Mouse (Mus musculus) layer of hippocampus, postnatal 25 days (tissue): ENCODE measurements around the gene Dkk2. TPM values are rescaled to one million over a fixed set of nuclear protein-coding genes. Genes with fewer than 3 reads are reported as not detected.
A peak's percentile ranks its signal among the peaks of the same experiment; 100 is the strongest.
"Not testable (repeated sequence)": the region's sequence is repeated elsewhere in the genome, so short reads cannot be mapped to it uniquely, and the experiment has no call there.

Experiments
- DNase-seq, 2 experiments: peaks; one replicate each; pipeline ENCODE4 v3.0.0; 2022; ENCODE audit warnings: mixed read lengths in 2 of 2, low spot score in 1 of 2; ENCODE audit errors: extremely low spot score in 1 of 2
- total RNA-seq, 2 experiments: library from RNA; stranded (reverse); gene quantifications; 2 replicates each; pipeline ENCODE4 v1.2.3; 2021

The Dkk2 gene
- under 1 TPM; 0.22 to 0.45 TPM for total RNA-seq

DNA sequence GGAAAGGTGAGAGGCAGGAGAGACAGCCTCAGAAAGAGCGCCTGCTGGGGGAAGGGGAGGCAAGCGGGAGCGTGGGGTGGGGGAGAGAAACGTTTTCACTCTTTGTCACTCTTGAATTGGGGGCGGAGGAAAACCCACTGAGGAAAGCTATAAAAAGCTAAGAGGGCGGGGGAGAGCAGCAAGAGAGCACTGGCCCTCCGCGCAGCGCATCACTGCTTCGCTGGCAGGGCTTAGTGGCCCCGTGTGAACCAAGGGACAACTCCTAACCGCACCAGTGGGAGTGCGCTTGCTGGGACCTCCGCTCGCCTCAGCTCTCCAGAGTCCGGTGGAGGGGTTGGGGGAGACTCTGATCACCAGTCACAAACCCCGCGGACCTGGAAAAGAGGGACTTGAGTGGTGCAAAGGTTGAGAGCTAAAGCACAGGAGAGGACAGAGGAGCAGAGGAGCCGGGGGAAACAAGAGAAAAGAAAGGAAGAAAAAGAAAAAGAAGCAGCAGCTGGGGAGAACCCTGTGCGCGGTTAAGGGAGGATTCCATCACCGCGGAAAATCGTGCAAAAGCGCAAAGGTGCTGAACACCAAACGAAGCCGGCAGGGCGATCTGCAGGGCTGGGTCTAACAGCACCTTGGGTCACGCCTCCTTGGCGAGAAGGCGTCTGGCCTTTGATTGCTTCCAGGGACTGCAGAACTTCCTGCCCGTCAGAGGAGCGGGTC lies at the start of gene Dkk2:
Gene Dkk2 (plus strand): TSS at position 181 of the 711 bp plus-strand sequence.
- no peak for DNase-seq

DNA sequence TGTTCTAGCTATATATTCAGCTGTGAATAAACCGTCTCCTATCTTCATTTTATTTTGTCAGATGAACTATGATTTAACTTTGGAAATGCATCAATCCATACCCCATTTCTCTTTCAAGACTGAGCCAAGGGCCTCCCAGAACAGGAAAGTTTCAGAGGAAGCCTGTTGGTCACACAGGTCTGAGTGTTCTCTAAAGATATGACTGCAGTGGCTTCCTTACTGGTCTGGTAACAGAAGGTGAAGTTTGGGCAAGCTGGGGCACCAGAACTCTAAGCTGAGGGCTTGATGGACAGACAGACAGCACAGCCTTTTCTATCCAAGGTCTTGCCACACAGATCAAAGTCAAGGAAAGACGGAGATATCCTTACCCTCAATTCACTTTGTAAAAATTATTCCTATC lies 48.4 kb upstream of the Dkk2 start:
- DNase-seq = no peak

DNA sequence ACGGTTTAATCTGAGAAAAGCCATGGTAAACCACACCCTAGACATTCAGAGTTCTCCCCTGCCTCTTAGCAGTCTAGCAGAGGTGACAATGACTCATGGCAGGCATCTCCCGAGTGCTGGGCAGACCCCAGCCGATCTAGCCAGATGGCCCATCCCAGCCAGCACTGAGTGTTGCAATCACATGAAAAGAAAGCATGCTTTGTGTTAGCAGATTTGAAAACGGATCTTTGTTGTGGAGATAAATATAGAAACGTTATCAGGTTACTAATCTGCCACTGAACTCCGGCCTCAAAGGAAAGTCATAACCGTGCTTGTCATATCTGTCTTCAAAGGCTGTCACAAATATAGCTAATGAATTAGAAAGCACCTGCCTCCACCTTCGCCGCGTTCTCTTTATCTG lies 47.4 kb upstream of the Dkk2 start:
- DNase-seq = no peak

DNA sequence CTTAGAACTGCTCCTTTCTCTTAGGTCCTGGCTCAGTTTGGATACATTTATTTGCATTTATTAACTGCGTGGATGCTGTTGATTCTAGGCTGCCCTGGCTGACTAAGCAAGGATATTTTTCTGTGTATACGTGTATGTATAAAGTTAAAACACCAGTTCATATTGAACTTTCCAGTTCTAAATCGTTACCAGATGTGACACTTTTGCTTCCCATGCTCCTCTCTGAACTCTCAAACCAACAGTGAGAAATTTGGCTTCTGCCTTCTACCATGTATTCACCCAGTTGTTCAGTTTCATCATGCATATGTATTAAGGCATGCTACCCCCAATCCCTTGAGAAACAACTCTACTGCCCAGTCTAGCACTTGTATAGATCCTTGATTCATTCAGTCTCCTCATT lies 45.0 kb upstream of the Dkk2 start:
- no peak for DNase-seq

DNA sequence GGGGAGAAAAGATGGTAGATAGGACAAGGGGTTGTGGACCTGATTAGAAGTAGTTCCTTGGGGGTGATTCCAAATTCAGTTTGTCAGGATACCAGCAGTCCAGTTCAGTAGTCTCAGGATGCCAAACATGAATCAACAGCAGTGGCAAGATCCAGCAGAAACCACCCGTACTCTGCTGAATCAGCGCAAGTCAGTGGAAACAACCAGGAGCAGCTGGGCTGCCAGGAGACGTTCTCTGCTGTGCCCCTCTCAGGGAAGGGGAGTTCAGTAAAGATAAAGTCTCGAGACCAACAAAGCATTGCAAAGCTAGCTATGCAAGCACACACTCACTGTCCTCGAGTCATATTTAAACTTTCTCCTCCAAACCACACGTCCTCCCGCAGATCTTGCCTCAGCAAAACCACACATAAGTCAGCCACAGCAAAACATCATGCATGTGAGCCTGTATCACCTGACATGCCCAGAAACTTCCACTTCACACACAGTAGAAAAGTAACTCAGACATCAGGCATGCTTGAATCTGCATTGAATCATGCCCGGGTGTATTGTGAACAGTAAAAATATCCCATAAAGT lies 34.1 kb upstream of the Dkk2 start:
- DNase-seq = no peak

DNA sequence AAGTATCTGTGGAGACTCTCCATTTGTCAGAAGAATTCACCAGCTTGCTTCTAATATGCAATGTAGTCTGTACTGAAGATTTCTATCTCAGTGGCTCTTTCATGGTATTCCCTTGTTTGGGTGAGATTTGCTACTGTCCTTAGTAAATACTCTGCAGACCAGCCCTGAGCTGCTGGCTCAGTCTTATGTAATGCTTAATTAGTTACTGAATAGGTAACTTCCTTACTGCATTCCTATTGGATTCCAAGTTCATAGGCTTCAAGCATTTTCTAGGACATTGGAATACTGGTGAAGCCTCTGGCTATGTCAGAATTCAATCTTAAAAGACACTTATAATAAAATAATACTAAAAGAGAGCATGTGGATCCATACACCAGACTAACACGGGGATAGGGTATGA lies 22.3 kb upstream of the Dkk2 start:
- DNase-seq = not testable (repeated sequence)

DNA sequence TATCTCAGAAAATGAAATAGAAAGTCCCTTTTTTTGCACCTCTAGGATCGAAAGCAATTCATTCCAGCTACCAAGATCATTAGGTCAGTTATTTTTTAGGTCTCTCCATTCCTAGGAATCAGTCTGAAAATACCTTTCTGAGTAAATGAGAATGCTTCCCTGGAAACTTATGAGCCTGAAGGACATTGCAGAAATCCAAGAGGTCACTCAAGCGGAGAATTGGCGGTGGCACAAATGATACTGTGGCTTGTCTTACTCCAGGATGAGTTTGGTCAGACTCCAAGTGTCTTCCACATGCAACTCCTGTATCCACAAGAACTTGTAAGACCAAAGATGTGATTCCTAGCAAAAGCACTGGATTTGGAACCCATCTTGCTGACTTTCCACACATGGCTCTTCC lies 21.7 kb upstream of the Dkk2 start:
- no peak for DNase-seq

DNA sequence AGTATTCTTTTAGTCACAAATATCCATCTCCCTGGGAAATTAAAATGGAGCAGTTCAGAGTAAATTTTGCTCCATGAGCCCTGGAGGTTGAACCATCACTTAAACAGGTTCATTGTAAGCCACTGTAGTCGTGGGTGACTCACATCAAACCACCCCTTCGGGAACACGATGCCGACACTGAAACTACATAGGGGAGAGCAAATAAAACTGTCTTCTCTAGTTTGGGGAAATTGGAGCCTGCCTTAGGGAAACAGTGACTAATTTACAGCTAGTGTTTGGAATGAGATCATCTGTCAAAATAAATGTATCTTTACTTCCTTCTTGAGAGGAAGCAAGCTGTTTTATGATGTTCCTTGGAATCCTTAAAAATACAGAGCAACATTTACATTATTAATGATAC lies 21.1 kb upstream of the Dkk2 start:
- no peak for DNase-seq

DNA sequence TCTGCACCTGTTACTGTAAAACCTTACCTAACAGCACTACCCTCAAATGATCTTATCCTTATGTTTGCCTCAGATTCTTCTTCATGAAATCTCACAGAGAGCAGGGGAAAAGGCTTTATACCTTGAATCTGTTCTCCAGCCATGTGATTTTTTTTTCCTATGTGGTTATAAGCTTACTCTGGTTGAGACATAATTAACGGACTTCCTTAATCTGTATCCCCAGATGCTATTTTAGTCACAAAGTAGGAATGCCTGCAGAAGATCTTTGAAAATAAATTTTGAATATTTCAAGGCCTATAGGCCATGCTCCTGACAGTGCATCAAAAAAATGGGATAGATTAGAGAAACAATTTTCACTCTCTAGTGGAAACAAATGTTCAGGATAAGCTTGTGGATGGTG lies 20.2 kb upstream of the Dkk2 start:
- DNase-seq = no peak

DNA sequence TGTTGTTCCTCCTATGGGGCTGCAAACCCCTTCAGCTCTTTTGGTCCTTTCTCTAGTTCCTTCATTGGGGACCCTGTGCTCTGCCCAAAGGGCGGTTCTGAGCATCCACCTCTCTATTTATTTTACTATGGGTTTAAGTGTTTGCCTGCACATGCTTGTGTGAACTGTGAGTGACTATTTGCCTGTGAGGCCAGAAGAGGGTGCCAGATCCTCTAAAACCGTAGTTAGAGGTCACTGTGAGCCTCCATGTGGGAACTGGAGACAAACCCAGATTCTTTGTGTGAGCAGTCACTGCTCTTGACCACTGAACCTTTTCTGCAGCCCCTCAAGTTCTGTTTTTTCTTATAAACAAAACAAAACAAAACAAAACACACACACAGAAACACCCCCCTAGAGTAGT lies 14.1 kb upstream of the Dkk2 start:
- no peak for DNase-seq

DNA sequence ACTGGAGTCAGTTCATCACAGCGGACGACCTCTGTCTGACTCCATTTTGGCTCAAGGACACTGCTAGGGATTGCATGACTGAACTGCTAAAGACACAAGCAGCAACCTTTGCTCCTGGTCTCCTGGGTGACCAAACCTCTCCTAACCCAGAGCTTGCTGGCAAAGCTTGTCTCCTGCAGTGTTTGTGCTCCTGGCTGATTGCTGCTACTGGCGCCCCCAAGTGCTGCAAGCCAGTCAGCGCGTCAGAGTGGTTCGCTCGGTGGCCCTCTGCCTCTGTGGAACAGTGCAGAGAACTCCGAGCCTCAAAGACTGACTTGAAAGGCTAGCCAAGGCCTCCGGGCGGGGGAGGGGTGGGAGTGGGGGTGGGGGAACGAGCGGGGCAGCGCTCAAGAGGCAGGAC lies 1.1 kb upstream of the Dkk2 start:
- peak; percentile 47 to 62 for DNase-seq

DNA sequence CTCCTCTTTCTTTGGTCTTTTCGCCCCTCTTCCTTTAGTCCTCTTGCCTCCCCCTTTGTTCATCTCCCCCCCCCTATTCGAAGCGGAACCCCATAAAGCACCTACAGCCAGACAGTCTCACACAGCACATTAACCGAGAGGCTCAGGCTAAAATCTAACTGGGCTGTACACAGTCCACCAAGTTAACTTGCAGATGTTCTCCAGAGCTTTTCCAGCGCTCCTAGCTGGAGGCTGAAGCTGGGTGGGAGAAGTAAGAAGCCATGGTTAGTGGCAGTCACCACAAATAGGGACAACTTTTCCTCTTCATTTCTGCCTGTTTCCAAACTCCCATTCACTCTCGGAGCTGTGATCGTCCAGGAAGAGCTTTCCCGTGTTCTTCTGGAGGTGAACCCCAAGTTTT lies 412 bp upstream of the Dkk2 start:
- DNase-seq = no peak

DNA sequence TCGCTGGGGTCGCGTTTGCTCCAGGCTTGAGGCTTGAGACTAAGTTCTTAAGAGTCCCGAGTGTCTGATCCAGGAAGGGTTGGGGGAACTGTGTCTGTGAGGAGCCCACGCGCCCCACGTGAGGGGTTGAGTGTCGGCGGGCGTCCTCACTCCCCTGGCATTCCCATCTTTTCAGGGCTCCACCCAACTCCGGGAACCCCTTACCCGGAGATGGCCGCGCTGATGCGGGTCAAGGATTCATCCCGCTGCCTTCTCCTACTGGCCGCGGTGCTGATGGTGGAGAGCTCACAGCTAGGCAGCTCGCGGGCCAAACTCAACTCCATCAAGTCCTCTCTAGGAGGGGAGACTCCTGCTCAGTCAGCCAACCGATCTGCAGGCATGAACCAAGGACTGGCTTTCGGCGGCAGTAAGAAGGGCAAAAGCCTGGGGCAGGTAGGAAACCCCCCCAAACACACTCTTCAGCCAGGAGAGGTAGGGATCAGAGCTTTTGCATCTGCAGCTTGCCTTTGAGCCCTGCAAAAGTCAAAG lies 795 bp downstream of the Dkk2 start:
- DNase-seq = peak in 1 of 2 experiments; percentile 11

DNA sequence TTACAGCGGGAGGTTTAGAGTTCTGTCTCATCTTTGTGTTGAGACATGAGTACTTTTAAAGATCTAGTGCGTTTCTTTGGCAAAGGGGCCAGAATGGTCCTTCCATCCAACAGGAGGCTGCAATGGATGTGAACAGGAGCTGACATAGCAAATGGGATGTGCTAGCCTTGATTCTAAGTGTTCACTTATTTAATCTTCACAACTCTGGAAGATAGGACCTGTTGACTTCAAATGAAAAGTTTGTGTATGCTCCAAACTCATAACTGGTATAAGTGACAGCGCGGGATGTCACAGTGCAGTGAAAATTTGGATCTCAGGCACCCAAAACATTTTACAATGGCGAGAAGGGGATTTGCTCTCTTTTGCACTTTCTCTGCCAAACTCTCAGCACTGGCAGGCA lies 1.4 kb downstream of the Dkk2 start:
- no peak for DNase-seq

DNA sequence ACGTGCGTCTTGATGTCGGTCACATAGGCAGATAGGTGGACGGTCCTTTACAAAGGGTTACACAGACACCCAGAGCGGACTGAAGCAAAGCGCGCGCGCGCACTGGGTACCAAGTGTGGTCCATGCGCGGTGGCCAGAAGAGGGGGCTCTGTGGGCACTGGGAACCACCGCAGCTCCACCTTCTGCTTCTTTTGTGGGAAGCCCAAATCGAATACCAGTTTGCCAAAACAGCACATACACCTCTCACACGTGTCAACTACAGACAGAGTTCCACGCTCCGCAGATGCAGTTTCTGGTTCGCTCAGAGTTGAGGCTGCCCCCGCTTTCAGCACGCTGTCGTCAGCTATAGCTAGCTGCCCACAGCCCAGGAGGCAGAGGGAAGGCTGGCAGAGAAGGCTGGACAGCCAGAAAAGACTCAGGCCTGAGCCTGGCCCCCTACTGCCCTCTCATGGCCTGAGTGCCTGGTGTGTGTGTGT lies 2.0 kb downstream of the Dkk2 start:
- peak; percentile 20 to 22 for DNase-seq

DNA sequence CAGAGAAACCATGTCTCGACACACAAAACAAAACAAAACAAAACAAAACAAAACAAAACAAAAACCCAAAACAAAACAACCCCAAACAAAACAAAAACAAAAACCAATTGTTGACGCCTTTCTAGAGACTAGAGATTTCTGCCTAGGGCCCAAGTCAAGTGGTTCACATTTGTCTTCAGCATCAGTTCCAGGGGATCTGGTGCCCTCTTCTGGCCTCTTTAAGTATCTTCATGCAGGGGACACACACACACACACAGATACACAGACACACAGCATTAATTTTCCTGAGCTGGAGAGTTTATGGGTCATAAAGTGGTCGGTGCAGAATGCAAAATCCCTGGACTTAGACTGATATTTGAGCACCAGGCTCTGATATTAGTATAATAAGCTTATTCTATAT lies 7.9 kb downstream of the Dkk2 start:
- DNase-seq = no peak

DNA sequence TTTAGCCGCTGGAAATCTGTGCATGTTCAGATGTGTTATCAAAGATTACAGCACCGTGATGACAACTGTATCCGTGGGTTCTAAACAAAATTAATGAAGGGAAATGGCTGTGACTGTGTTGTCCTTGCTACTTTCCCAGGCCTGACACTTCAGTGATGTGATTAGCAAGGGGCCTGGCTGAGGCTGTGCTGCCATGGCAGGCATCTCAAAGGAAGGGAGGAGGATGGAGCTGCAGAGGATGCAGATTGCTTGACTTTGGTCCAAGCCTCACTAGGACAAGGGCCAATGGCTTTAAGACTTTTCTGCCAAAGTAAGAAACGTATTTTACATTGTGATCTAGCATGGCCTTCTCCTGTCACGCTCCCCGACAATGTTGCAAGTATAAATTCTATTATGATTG lies 11.2 kb downstream of the Dkk2 start:
- DNase-seq = no peak

DNA sequence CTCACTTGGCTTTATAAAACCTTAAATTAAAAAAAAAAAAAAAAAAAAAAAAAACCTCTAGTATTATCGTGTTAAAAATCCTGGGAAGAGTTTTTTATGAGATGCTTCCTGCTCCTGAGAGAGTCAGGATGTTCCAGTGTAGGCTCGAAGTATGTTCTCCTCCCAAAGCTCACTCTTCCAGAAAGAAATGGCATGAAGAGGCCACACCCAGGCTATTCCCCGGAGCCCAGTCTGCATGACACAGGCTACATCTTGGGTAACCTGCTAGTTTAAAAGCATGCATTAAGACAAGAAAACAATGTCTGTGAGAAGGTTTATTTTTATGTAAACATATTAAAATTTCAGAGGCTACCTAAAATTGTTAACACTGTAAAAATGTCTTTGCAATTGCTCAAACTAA lies 15.7 kb downstream of the Dkk2 start:
- DNase-seq = no peak

DNA sequence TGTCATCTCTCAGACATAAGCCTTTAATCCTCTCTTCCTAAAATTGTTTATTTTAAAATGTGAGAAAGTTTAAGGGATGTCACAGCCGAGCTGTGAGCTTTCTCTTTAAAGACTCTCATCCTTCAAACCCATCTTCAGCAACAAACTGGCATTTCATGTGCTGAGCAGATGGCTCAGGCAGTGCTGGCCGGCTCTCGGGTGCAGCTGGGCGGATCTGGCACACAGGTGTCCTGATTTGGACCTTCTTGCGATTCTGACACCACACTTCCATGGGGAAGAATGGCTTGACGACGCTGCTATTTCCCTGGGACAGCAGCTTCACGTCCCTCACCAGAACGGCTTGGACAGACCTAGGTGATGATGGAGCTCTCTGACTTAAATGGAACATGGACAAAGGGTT lies 17.9 kb downstream of the Dkk2 start:
- peak; percentile 10 to 14 for DNase-seq

DNA sequence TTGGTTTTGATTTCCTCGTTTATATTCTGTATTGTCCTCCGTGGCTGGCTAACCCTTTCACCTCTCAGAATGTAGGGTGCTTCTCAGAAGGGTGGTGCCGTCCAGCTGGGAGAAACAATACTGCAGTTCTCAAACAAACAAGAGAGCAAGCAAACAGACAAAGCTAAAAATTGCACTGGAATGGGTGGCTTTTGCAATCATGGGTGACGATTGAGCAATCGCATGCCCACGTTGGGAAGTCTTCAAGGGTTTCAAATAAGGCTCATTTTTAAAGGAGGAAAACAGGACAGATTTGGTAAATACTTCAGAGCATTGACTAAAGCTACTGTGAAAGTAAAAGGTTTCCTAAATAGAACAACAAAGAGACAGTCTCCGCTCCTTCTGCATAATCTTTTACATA lies 18.4 kb downstream of the Dkk2 start:
- no peak for DNase-seq

DNA sequence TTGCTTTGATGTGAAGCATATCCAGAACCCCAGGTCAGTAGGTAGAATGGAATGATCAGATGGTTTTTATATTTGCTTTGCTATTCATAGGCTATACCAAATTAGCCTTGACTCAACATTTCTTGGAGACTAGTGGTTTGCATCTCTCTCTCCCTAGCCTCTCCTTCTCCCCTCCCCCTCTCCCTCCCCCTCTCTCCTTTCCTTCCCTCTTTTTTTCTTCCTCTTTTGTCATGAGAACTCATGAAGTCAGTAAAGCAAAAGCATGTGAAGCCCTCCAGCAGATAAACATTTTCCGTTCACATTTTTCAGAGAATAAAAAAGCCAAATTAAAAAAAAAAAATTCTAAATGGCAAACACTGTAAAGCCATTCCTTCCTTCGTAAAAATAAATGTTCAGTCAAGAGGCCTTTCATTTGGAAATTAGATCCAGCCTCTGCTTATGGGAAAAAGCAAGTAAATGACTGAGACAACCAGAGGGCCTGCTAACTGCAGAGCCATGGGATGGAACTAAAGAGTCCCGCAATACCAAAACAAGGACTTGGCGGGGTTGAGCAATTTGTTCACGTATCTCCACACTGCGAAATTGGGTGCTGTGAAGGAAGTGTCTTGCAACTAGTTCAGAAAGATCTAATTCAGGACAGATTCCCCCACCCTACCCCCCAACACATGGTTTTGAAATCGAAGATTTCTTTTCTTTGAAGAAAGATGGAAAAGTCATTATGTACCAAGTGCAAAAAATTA lies 30.9 kb downstream of the Dkk2 start:
- no peak for DNase-seq

DNA sequence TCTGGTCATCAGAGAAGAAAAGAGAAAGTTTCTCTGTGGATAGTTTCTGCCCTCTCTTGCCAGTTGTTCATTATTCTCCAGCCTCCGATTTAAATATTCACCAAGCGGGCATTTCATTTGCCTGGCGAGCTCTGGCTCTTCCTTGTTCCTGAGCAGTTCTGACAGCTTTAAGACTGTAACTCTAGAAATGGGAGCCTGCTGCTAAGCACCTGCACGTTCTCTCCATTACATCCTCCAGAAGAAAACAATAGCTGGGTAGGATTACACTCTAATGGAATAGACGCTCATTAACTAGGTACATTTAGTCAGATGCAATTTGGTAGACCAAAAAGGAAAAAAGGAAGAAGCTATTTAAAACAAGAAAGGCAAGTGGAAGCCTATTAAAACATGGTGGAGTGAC lies 36.3 kb downstream of the Dkk2 start:
- DNase-seq = no peak
